Mouse (Mus musculus) layer of hippocampus, postnatal 10 days (tissue): ENCODE results near the gene Prkar2a. TPM values are rescaled to one million over a fixed set of nuclear protein-coding genes. Genes with fewer than 3 reads are reported as not detected.

Source experiments
- DNase-seq, 2 experiments: peaks; one replicate each; pipeline ENCODE4 v3.0.0; 2021; ENCODE audit warnings: low spot score in 2 of 2
- total RNA-seq, 2 experiments: library from RNA; stranded (reverse); gene quantifications; 2 replicates each; pipeline ENCODE4 v1.2.3; 2021

Gene Prkar2a
- total RNA-seq, 2 experiments from 2014 or later: 54.9 to 60.6 TPM

DNA sequence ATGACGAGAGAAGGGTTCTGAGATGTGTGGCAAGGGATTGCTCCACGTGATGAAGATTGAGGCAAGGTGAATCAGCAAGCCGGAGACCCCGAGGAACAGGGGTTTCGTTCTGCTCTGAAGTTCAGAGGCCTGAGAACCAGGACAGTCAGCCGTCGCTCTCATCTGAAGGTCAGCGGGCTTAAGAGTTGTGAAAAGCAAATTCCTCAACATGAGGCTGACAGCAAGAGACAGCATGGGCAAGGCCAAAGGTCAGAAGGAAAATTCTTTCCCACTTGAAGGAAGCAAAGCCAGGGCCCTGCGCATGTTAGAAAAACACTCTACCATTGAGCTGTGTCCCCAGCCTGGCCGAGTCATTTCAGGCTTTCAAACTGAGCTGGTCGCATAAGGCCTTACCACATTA, 61.5 kb downstream of the Prkar2a start:
- no peak for DNase-seq

DNA sequence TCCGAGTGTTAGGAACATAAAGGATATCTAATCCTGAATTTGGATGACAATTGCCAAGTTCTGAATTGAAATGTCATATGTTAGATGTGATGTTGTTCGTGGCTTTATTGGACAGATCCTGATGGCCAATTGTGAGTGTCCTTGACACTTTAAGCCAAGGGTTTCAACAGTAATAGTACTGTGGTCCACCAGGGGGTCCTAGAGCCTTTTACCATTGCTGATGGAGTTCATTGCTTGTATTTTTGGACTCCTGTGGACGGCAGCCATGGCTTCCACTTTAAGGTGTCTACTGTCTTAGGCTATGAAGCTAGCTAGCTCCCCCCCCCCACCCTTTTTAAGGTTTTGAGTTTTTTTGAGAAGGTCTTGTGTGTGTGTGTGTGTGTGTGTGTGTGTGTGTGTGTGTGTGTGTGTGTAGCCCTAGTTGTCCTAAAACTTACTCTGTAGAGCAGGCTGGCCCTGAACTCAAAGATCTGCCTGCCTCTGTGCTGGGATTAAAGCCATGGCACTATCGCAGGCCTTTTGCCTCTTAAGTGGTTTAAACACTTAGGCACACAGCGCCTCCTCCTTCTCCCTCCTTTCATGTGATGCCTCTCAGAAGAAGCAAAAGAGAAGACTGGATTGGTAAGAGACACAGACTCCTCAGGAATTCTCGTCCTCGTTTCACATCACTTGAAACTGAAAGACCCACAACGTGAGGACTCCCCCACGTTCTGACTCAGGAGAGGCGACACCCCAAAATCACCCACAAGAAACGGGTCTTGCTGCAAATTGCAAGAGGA, 63.2 kb downstream of the Prkar2a start:
- DNase-seq: no peak

- peak; percentile 69 to 82 for DNase-seq
Observed at GRCm38 (mm10) chr9:108753326-108753725, 64.2 kb downstream of the Prkar2a start.

DNA sequence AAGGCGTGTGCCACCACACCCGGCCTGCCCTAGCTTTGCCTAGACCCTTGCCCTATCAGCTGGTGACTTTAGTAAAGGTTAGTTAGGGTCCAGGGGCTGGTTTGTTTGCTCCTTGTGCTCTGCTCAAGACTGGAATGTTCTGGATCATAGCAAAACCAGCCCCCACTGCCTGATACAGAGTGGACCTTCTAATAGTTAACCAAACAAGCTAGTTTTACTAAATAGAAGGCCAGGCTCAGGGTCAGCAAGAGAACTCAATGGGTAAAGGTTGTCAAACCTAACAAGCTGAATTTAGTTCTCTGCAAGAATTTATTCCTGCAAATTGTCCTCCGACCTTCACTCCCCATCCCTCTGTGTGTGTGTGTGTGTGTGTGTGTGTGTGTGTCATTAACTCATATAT, 64.9 kb downstream of the Prkar2a start:
- no peak for DNase-seq

DNA sequence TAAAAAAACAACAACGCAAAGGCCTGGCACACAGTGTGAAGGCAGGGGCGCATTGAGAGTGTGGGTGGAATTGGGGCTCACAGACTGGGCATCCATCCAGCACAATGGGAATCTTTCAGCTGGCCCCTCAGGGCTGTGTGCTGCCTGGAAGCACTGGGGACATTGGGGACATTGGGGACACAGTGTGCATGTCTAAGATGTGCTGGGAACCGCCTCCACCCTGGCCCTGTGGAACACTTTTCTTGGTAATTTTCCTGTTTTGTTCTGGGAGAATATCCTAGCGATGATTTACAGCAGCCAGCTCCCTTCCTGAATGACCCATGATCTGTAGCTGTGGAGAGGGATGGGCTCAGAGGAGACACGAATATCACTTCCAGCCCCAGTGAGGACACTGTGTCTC, 65.3 kb downstream of the Prkar2a start:
- peak; percentile 54 to 63 for DNase-seq

GRCm38 (mm10) chr9:108757406-108757805, 68.3 kb downstream of the Prkar2a start:
- no peak for DNase-seq

- DNase-seq: no peak
Observed at GRCm38 (mm10) chr9:108759121-108759520, 70.0 kb downstream of the Prkar2a start.

- peak in 1 of 2 experiments; percentile 37 for DNase-seq
Observed at GRCm38 (mm10) chr9:108759805-108760204, 70.7 kb downstream of the Prkar2a start.

GRCm38 (mm10) chr9:108761561-108761960, 72.4 kb downstream of the Prkar2a start:
- DNase-seq: no peak

DNA sequence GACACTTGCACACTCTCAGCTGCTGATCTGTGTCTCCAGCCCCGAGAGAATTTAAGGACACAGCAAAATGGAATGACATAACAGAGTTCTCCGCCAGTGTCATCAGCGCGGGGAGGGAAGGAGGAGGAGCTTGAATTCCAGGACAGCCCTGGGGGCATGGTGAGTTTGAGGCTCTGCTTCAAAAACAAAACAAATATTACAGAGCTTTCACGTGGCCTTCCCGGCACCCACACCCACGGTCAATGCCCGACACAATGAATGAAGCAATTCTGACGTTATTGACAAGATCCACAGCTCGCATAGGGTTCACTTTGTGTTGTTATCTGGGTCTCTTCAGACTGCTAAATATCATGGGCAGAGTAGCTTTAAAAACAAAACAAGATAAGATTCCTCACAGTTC, 75.9 kb downstream of the Prkar2a start:
- DNase-seq: no peak

DNA sequence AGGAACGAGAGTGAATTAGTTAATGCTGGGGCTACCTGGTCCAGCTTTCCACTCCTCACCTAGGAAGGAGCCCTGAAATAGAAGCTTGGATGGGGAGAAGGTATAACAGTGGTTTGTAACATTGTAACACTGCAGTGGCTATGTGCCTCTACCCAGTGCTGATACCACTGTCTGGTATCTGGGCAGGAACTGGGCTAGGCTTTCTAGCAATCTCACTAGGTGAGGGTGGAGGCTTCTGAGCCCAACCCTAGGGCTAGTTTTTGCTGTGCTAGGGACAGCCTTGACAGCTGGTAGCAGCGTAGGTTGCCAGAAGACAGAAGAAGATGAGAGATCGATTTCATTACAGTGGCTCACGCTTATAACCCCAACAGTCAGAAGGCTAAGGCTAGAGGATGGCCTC, 87.5 kb downstream of the Prkar2a start:
- DNase-seq: no peak

DNA sequence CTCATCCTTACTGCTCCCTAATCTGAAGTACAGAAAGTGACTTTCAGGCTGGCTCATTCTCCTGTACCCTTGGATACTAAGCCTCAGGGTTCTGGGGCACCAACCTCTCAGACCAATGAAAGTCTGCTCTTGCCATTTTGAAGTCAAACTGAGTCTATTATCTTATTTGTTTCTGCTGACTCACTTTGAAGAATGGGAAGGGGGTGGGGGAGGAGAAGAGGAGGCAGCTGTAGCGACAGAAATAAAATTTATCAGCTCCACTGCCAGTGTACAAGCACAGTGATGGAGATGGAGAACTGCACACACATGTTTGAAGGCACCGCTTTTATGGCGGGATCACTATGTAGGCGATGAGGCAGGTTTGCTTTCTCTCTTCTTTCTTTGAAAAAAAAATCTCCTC, 88.2 kb downstream of the Prkar2a start:
- no peak for DNase-seq

GRCm38 (mm10) chr9:108780959-108781358, 91.8 kb downstream of the Prkar2a start:
- DNase-seq: no peak

DNA sequence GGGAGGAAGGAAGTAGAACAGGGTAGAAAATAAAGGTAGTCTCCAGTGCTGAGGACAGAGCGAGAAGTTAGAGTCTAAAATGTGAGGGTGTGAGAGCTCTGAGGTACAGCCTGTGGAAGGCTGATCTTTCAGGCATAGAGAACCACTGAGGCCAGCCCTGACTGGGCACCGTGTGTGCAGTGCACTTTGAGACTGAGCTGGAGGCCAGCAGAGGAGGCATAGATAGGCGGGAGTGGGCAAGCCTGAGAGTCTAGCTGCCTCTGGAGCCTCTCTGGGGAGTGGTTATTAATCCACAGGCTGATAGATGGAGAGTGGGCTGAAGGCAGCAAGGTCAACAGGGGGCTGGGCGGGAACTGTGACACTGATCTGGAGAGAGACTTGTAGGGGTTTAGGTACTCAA, 92.8 kb downstream of the Prkar2a start:
- no peak for DNase-seq

- DNase-seq: no peak
Observed at GRCm38 (mm10) chr9:108782836-108783547, 93.9 kb downstream of the Prkar2a start.

GRCm38 (mm10) chr9:108783548-108784463, 94.7 kb downstream of the Prkar2a start, which contains the start of gene Ip6k2:
Gene Ip6k2, plus strand, starts transcription at chr9:108783796.
- DNase-seq: peak; percentile 97 to 99

DNA sequence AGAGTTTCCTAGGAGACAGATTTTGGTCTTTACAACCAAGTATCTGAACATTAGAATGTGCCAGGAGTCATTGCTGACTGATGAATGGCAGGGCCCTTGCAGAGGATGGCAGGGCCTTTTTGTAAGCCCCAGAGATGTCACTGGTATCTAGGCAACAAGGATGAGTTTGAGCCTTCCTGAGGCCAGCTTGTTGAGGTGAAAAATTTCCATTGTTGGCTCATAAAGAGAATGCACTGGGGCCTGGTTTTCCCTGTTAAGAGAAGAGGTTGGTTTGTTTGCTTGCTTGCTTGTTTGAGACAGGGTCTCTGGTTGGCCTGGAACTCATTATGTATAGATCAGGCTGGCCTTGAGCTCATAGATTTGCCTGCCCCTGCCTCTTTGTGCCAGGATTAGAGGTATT, 96.3 kb downstream of the Prkar2a start:
- no peak for DNase-seq

DNA sequence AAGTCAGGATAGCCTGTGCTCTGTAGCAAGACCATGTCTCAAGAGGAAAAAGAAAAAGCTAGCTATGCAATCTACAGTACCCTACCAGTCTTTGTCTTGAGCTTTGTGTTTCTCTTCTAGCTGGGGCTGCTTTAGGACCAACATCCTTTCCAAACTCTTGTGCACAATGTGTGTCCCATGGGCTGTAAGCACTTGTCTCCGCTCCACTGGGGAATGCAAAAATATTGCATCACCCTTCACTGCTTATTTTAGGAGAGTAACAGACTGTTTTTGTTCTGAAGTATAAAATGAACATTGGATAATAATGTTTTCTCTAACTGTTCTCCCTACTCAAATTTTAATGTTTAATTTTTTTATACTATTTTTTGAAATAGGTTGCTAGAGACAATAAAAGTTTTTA, 97.4 kb downstream of the Prkar2a start:
- DNase-seq: no peak

GRCm38 (mm10) chr9:108787080-108787479, 98.0 kb downstream of the Prkar2a start:
- DNase-seq: no peak

GRCm38 (mm10) chr9:108788713-108789112, 99.6 kb downstream of the Prkar2a start:
- no peak for DNase-seq

DNA sequence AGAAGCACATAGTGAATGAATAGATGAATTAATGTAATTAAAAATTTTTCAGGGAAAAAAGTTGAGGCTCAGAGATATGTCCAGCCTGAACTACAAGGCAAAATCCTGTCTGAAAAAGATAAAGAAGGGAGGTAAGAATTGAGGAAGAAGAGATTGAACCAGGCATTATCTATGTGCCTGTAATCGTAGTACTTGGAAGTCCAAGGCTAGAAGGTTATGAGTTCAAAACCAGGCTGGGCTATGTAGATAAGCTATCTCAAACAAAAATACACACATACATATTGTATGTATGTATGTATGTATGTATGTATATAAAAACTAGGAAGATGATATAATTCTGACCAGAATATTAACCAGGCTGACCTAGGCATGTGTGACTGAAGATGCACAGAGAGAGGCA, 103.2 kb downstream of the Prkar2a start:
- DNase-seq: no peak

DNA sequence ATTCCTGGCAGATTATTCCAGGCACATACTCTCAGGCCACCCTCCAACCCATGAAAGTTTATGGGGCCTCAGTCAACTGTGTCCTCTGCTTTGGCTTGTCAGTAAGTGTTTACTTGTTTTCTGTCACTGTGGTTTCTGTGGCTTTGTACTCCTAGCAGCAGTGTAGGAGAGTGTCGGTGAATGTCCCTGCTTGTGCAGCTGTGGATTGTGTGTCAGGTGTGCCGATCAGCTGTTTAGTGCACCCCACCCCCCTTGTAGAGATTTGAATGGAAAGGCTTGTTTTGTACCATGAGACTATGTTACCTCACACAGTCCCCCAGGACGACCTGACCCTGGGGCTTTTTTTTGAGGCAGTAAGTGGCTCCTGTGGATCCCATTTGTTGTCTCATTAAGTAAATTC, 103.6 kb downstream of the Prkar2a start:
- DNase-seq: no peak
